Mouse (Mus musculus) small intestine, adult 2 months (tissue): Measurements from ENCODE around the gene Qars.

Source experiments
- CTCF ChIP-seq: fragments of 200-500 bp; IDR thresholded peaks from 2 replicates; pipeline ENCODE4 v1.5.1; 2012; ENCODE audit warnings: low read depth, mild to moderate bottlenecking, control low read depth, inconsistent platforms, low read length, moderate library complexity, mixed read lengths; ENCODE audit not compliant: insufficient replicate concordance, insufficient read length; ENCODE audit errors: extremely low read depth
- POLR2A ChIP-seq: fragments of 200-500 bp; IDR thresholded peaks from 2 replicates; pipeline ENCODE4 v1.6.1; 2012; ENCODE audit warnings: low read depth, mild to moderate bottlenecking, control low read depth, inconsistent platforms, low read length, moderate library complexity

DNA sequence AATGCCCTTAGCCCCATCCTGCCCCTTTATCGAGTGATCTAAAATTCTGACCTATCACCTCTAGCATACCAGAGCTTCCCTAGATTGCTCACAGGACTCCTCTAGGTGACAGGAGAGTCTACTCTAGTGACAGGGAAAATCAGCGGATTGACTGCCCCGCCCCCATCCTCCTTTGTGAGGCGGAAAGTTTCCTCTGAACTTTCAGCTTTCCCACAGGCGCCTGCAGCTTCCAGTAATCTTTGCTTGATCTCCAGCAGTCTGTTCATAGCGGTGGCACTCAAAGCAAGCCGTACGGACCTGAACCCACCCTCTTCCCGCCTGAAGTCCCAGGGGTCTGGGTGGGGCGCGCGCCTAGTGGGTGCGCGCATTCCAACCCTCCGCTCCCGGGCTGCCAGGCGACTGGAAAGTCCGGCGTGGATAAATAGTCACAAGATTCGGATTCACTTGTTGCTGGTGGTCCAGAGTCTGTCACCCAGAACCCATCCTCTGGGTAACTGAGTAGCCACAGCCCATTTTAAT, 28.8 kb upstream of the Qars start:
- no peak for TF ChIP-seq CTCF
- no peak for TF ChIP-seq POLR2A
